Mouse (Mus musculus) erythroblast, embryonic 14.5 days (primary cell): Measurements from ENCODE around the gene Wnt11.

Experiments used
- GATA1 ChIP-seq: IDR thresholded peaks from 2 replicates; pipeline ENCODE4 v1.6.1; 2012; ENCODE audit warnings: low read length, inconsistent platforms, mixed read lengths
- TAL1 ChIP-seq: IDR thresholded peaks from 3 replicates; pipeline ENCODE4 v1.6.1; 2012; ENCODE audit warnings: low read length, inconsistent platforms, mixed read lengths

- no peak for TF ChIP-seq TAL1
- TF ChIP-seq GATA1: no peak
Measured at GRCm38 (mm10) chr7:98873316-98873715, 38.4 kb downstream of the Wnt11 start.
